Mouse (Mus musculus) left cerebral cortex, adult 9 months (tissue): Measurements from ENCODE around the gene Clasp1.

Experiments
- DNase-seq, 2 experiments: peaks; one replicate each; pipeline ENCODE4 v3.0.0; 2022; ENCODE audit warnings: low spot score in 2 of 2

Gene Clasp1

DNA sequence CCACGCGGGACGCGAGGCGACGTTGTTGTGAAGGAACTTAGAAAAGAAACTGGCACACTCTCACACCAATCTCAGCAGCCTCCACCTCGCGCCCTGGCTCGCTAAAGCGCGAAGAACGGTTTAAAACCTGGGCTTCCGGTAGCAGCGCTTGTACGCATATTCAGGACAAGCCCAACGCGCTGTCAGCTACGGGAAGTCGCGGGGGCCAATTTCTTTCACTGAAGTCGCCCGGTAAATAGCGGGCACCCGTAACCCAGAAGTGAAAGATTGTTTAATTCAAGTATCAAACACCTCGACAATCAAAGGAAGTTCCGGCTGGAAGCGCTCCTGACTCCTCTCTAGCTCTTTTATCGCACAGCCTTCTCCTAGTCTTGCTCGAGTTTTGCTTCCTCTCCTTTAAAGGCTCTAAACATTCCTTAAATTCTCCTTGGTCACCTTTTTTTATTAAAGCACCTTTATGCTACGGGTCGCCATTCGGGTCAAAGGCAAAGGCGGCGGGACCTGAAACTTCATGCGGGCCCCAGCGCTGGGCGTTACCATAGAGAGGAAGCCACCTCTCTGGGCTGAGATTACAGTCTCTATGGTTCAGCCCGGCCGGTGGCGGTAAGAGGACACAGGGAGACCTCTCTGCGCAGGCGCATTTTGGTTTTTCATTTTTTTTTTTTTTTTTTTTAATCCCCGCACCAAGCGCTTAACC, at the start of gene Clasp1:
Clasp1 (plus strand) TSS at position 302 of the 697 bp plus-strand sequence.
- peak; percentile 89 to 96 for DNase-seq

DNA sequence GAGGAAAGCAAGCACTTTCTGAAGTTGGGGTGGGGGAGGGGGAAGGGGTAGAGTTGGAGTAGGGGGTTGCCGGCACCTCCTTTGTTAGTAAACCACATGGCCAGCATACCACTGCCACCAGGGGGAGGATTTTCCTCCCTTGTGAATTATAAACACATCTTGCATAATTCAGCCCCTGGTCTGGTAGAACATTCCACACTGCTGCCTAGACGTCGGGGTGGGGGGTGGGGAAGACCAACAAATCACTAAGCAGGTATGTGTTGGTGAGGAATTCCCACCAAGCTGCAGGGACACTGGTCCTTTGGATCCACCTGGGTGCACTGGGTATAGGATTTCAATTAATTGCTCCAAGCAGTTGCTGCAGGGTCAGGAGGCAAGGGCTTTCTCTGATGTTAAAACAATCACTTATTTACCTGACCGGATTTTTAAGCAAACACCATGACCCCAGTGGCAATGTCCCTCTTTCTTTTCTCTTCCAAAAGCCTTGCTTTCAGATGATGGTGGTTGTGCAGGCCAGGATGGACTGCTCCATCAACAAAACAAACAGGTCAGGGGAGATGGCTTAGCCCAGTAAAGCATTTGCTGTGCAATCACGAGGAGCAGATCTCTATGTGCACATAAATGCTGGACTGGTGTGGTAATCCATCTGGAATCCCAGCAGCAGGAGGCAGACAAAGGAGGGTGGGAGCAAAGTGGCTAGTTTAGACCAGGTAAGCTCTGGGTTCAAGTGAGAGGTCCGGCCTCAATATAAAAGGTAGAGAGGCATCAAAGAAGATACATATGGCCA, 45.0 kb upstream of the Clasp1 start:
- DNase-seq, result no peak

DNA sequence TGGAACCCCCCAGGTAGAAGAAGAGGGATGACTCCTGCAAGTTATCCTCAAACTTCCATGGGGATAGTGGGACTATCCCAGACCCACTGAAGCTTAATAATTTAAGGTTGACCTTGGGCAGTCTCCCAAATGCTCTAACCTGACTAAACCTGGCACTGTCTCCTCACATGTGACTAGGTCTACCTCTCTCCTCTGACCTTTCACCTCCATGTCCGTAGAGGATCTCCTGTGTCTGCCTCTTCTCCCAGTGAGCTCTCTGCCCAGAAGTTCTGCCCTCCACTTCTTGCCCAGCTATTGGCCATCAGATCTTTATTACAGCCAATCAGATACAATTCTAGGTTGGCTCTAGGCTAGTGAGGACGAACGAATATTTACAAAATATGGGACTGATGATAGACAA, 38.9 kb upstream of the Clasp1 start:
- DNase-seq, result no peak

DNA sequence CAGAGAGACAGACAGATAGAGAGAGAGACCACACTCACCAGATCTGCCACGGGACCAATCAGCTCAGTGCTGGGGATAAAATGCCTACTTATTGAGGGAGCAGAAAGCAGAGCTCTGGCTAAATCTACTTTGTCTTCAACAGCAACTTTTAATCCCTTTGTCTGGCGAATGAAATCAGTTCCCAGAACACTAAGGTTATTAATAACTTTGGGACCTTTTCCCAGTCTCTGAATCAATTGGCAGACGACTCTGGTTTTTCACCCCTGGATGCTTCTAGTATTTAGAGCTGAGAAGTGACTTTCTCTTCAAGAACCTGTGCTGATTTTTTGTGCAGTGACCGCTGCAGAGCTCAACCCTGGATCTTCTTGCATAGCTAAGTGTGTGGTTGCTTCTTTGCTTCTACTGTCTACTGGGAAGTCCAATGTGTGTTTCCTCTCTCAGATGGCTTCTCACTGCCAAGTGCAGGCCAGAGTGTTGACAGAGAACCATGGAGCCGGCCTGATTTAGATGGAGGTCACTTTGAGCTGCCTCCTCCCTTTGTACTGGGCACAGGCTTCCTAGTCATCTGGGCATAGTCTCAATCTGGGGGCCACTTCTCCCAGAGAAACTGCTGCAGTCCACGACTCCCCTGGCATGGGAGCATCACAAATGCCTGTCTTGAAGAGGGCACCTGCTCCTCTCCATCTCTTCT, 29.6 kb upstream of the Clasp1 start:
- DNase-seq, result no peak

DNA sequence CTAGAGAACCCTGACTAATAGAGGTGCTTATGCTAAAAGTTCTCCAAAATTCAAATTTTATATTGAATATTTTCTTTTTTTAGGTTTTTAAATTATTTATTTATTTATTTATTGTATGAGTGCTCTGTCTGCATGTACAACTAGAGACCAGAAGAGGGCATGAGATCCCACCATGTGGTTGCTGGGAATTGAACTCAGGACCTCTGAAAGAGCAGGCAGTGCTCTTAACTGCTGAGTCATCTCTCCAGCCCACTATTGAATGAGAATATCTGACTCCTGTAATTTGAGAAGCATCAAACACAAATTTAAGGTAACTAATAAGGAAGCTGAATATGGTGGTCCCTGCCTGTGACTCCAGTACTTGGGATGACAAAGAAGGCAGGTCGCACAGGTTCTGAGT, 20.9 kb upstream of the Clasp1 start:
- no peak for DNase-seq

DNA sequence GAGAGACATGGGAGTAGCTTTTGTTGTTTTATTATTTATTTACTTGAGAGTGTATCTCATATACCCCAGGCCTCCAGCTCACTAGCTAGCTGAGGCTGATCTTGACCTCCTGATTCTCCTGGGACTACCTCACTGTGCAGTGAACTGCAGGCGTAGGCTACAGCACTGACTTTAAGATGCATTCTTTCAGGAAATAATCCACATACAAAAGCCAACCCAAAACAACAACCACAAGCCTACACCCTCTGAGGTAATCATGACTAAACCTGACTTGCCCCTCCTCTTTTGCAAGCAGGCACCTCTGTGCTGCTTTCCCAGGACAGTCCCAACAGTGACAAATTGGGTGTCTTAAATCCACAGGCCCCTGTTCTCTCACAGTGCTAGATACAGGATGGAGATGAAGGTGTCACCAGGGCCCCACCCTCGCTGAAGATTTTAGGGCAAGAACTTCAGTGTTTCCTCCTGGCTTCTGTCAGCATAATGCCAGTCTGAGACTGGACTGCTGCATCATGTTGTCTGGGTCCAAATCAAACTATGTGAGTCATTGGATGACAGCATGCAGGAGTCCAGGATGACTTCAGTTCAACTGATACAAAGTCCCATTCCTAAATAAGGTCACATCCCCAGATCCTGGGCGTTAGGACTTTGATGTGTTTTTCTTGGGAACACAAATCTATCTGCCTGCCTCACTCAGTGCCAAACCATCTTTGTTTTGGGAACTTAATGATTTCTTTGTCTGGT, 20.0 kb upstream of the Clasp1 start:
- DNase-seq, result no peak

DNA sequence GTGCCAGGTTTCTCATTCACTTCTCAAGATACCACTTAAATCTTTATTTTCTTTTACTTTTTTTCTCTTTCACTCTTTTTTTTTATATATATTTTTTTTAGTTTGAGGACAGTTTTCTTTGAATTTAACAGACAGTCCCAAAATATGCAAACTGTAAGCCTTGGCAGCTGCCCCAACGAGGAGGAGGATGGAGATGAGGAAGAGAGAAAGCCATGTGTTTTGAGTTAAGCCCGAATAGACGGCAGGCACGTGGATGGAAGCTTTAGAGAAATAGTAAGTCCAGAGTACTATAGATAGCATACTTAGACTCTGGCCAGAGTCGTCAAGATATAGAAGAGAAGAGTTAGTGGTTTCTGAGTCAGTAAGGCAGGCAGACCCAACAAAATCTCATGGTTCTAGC, 11.1 kb upstream of the Clasp1 start:
- no peak for DNase-seq

DNA sequence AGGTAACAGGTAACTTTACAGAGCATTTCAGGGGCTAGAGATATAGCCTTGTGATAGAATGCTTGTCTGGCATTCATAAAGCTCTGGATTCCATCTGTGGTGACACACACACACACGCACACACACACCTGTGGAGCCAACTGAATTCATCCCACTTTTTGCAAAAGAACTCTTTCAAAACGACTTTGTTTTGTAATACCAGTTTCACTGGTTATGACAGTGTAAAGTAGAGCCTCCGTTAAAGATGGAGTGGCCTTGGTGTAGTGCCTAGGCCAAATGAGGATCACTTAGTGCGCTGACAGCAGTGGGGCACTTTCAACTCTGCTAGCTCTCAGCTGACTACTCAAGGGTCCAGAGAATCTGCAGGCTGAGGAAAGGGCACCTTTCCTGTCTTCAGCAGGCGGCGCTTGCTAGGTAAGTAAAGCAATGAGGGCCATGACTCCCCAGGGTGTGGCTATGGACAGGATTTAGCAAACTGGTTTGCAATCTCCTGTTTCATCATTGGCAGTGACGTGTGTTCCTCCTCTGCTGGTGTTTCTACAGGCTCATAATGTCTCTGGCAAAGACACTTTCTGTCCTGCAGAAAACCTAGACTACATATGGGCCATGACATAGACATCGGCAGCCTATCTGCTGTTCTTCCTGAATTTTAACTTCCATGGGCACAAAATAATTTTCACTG, 8.6 kb upstream of the Clasp1 start:
- DNase-seq, result no peak

DNA sequence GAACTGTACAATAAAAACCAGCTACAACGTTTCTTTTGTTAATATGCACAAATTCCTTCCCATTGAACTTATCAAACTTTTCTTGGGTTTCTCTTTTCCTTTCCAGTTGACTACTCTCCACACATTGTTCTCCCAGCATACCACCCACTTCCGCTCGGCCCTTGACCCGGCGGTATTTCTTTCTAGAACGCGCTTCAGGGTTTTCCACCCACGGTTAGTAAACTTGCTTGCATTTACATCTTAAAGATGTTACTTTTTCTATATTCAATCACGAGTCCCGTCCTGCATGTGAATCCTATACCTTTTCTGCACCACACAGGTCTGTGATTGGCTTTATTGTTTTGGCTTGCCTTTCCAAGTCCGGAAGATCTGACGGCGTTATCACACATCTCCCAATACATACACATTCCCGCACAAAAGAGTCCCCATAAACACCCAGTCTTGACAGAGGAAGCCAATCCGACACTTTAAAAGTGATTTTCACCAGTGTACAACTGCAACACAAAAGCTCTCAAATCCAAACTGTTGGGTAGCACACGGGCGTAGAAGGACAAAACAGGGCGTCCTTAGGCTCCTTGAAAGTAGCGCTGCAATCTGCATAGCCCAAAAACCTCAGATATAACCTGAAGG, 616 bp upstream of the Clasp1 start:
- peak in 1 of 2 experiments; percentile 76 for DNase-seq

DNA sequence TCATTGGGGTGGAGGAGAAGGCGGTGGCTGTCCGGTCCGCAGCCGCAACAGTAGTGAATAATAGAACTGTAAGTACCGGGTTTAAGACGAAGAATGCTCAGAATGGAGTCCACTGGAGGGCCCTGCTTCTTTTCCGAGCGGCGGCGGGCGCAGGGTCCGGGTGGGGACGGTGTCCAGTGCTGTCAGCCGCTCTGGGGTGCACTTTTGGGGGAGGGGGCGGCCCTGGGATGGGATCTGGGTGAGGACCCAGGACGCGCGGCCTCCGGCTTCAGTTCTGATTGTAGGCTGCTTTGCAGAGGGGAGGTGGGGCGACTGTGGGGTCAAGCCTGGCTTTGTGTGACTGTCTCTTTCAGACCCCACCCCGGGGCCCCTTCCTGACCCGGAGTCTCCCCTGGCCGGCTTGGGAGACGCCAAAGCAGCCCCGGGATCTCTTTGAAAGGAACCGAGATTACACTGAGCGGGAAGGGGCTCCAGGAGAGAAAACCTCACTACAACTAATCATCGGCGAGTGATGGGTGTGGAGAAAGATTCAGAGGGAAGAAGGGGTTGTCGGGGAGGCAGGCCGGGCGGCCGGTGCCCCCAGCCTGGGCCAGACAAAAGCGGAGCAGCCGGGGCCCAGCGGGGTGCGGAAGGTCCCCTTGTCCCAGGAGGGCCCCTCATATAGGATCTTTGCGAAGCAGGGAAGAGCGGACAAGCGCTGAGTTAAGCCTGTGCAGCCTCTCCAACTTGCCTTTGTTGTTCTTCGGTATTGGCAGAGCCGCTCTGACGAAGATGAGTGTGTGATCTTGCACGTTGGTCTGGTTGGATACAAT, 802 bp downstream of the Clasp1 start:
- DNase-seq, result peak; percentile 27 to 42

DNA sequence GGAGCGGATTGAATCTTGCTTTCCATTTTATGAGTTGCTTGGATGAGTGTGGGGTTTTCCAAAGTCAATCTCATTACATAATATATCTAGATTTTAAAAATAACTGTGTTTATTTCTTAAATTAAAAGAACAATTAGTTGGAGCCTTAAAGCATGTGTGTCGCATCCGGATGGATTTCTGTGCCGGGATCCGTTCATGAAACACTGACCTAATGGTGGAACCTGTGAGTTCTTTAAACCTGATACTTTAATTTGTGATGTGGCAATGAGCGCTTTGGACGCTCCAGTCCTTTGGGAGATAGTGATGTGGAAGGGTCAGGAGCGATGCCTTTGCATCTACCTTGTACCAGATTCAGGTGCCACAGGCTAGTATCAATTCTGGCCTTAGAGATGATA, 1.4 kb downstream of the Clasp1 start:
- peak in 1 of 2 experiments; percentile 6 for DNase-seq

DNA sequence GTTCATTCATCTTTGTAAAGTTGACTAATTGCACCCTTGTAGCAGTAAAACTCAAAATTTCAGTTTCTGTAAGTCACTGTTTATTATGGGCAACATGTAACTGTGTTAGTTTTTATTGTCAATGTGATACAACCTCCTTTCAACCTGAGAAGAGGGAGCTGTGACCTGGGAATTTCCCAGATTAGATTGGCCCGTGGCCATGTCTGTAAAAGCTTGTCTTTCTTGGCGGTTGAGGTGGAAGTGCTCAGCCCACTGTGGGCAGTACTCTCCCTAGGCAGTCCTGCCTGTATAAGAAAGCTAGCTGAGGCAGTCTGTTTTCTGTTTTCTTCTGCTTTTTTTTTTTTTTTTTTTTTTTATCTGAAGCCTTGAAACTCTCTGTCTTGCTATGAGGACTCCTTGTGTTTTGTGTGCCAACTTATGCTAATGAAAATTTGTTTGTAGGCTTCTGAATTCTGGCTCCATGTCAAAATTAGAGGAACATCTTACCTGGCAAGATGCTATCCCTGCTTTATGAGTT, 2.1 kb downstream of the Clasp1 start:
- no peak for DNase-seq

DNA sequence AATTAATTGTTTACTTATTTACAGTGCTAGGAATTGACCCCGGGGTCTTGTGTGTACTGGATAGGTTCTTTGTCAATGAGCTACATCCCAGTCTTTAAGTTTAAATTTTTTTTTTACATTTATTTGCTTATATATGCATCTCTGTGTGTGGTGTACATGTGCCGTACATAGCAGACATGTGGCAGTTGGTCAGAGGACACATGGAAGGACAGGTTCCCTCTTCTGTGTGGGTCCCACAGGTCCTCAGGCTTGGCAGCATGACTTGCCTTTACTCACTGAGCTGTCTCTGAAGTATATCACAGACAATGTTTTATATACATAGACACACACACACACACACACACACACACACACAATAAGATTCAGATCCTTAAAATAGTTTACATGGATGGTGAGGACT, 3.4 kb downstream of the Clasp1 start:
- no peak for DNase-seq

DNA sequence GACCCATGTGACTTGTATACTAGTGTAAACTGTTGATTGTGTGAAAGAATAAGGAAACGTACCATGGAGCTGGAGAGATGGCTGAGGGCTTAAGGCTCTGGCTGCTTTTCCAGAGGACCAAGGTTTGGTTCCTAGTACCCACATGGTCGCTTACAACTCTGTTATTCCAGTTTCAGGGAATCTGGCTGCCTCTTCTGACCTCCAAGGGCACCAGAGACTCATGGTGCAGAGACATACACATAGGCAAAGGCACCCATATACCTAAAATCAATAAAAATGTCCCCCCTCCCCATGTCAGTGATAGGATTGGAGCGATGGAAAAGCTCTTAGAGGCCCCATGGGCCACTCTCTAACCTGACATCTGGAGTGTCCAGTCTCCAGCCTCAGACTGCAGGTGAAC, 5.1 kb downstream of the Clasp1 start:
- DNase-seq, result no peak

DNA sequence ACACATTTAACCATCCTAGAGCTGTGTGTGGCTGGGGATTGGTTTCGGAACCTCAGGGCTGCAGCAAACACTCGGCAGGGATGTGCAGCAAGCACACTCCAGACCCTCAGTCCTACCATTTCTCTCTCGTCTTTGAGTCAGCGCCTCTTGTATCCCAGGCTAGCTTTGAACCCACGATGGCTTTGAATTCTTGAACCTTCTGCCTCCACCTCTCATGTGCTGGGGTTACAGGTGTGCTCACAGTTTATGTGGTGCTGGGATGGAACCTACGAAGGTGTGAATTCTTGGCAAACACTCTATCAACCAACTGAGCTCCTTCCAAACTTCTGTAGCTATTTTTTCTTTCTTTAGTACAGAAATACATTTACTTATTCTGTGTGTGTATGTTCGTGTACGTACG, 9.0 kb downstream of the Clasp1 start:
- no peak for DNase-seq

DNA sequence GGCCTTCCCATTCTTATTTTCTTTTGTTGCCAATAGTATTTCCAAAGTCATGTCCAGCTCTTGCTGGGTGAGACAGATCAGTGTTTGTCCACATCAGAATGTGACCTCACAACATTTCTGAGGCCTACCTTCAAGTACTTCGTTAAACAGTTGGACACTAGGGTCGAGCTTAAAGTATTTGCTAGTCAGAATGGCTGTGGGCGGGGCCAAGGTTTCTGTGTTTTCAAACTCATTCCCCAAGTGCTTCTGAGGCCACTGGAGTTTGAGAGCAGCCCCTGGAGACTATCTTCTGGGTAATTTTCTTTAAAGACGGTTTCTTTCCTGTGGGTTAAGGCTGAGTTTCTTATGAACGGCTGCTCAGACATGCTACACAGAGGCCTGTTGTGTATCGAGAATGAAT, 9.7 kb downstream of the Clasp1 start:
- no peak for DNase-seq

DNA sequence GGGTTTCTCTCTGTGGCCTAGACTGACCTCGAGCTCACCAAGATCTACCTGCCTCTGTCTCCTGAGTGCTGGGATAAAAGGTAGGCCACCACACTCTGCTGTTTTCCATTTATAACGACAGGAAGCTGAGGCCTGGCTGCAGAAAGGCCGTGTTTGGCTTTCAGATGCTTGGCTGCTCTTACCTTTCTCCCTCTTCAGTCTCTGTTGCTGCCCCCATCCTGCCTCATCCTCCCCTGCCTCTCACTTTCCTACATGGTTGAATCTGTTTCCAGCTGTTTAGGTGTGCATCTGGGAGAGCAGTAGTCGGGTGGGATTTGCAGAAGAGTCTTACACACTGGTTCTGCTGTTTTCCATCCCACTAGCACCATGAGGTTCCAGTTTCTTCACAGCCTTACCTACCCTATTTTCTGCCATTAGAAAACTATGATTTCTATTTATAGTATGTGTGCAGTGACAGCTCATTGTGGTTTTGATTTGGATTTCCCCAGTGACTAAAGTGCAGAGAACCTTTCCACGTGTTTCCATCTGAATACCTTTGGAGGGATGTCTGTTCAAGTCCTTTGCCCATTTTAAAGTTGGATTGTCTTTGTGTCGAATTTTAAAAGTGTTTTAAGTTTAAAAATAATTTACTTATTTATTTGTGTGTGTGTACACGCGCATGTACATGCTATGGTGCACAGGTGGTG, 10.9 kb downstream of the Clasp1 start:
- DNase-seq, result no peak

DNA sequence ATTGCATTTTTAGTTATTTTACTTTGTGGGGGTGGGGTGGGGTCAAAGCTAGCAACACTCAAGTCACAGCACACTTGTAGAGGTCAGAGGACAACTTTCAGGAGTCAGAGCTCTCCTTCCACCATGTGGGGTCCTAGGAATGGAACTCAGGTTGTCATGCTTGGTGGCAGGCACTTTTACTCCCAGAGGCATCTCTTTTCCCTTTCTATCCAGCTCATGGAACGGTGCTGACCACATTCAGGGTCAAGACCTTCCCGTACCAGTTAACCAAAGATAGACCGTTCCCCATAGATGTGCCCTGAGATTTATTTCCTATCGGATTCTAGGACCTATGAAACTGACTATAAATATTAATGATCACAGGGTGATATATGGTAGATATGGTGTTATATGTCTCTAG, 13.1 kb downstream of the Clasp1 start:
- DNase-seq, result no peak

DNA sequence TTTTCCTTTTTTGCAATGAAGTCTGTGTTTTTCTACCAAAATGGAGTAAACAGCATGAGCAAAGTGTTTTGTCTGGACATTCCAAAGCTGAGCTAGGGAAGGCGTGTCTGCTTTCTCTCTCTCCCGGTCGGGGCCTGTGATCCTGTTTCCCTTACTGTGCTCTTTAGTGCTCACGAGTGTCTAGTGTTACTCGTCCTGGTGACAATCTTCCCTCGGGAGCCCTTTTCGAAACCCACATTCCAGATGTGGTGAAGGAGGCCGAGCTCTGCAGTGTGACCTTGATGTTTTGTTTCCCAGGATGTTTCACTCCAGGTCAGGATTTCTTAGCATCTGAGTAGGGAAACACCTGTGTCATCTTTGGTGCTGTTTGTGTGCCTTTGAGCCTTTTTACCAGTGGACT, 13.7 kb downstream of the Clasp1 start:
- DNase-seq, result no peak
